Mouse (Mus musculus) liver, embryonic 14.5 days (tissue): Measurements from ENCODE around the gene Upf1.

Experiments used
- CTCF ChIP-seq: IDR thresholded peaks from 2 replicates; pipeline ENCODE4 v1.5.1; 2016; ENCODE audit warnings: antibody characterized with exemption, low read depth, control low read depth
- EP300 ChIP-seq: IDR thresholded peaks from 2 replicates; pipeline ENCODE4 v1.6.1; 2016; ENCODE audit warnings: antibody characterized with exemption, low read depth

GRCm38 (mm10) chr8:70373397-70374317 is 20.6 kb upstream of the Upf1 start, which contains the start of gene Comp:
- no peak for TF ChIP-seq CTCF
- no peak for TF ChIP-seq EP300
